Mouse (Mus musculus): Measurements from ENCODE around the gene Fosb. TPM values are rescaled to one million over a fixed set of nuclear protein-coding genes. Genes with fewer than 3 reads are reported as not detected.
A peak's percentile ranks its signal among the peaks of the same experiment; 100 is the strongest.

Gene Fosb
- polyA plus RNA-seq, 1 experiment from 2014 or later, result not detected

DNA sequence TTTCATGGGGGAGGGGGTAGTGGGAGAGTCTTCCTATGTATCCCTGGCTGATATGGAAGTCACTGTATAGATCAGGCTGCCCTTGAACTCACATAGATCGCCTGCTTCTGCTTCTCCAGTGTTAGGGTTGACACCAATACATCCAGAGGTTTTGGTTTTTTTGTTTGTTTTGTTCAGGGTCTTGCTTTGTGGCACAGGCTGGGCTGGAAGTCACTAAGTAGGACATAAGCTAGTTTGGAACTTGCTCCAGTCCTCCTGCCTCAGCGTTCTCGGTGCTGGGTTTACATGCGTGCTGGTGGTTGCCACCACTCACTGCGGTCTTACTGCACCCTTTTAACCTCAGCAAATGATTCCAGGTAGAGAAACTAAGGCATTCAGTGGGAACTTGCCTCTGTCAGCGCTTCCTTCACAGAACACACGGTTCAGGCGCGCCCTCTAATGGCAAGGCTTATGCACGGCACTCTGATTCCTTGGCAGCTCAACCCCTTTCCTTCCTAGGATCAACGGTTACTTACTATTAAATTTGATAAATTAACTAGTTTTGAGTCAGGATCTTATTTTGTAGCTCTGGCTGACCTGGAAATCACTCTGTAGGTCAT, 33.5 kb upstream of the Fosb start:
- 2% methylated on average over 11 of the region's 11 CpGs for WGBS
- Histone ChIP-seq H3K4me1 (peaks cover 36% of the 10 kb centered on the region), H3K4me3 (no peak overlapping the region), H3K9me3 (replicated peaks) (no peaks in the 10 kb centered on the region), H3K9ac (no peak overlapping the region), H3K4me2 (replicated peaks) (peak overlapping the region; percentile 75; the same call in 1 of the 2 replicates), H3K27me3 (peaks cover 25% of the 10 kb centered on the region), H3K27ac (no peak overlapping the region), H3K36me3 (peaks cover 5% of the 10 kb centered on the region)
- ATAC-seq (ENCODE audit: low FRiP score), result no peak

- peak overlapping the region; percentile 37 for H3K4me3 ChIP-seq
- peaks cover 32% of the 10 kb centered on the region for H3K27me3 ChIP-seq
- H3K9ac ChIP-seq, result peak overlapping the region; percentile 32
- H3K4me2 ChIP-seq (replicated peaks), result peak overlapping the region; percentile 75
- peaks cover 36% of the 10 kb centered on the region for H3K4me1 ChIP-seq
- H3K9me3 ChIP-seq (replicated peaks), result no peaks in the 10 kb centered on the region
- no peak for ATAC-seq (ENCODE audit: low FRiP score)
- no peaks in the 10 kb centered on the region for H3K36me3 ChIP-seq
- under 1% methylated on average over 27 of the region's 27 CpGs for WGBS
- no peak overlapping the region for H3K27ac ChIP-seq
These were observed 32.7 kb upstream of the Fosb start for GRCm38 (mm10) chr7:19342481-19343027.

DNA sequence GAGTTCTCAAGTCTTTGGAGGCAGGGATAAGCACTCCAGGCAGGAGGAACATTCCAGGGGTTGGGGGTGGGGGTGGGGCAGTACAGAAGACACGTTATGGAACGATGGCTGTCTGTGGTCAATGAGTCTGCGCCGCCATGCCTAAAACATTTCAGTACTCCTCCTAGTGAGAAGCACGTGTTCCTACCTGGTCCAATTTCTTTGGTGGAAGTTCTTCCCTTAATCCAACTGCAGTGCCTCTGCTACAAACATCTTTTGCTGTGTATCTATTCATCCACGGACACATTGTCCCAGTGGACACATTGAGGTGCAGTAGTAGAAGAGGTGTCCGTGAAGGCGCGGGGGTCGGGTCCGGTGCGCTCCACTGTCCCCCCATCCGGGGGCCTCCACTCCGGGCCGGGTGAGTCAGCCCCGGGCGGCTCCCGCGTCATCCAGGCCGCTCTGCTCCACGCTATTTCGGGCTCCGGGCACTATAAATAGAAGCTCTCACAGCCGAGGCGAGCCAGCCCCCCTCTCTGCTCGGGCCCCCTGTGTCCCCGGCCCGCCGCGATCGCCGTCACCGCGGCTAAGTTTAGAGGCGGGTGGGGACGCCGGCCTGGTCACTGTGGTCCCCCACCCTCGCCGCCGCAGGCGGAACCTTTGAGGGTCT, 32.0 kb upstream of the Fosb start:
- peak overlapping the region; percentile 32 for H3K9ac ChIP-seq
- H3K4me2 ChIP-seq (replicated peaks), result peak overlapping the region; percentile 75
- peaks cover 35% of the 10 kb centered on the region for H3K27me3 ChIP-seq
- H3K27ac ChIP-seq, result no peak overlapping the region
- WGBS, result under 1% methylated on average over 41 of the region's 41 CpGs
- ATAC-seq (ENCODE audit: low FRiP score), result no peak
- H3K4me3 ChIP-seq, result peak overlapping the region; percentile 37
- H3K4me1 ChIP-seq, result peaks cover 36% of the 10 kb centered on the region
- no peaks in the 10 kb centered on the region for H3K36me3 ChIP-seq
- H3K9me3 ChIP-seq (replicated peaks), result no peaks in the 10 kb centered on the region

DNA sequence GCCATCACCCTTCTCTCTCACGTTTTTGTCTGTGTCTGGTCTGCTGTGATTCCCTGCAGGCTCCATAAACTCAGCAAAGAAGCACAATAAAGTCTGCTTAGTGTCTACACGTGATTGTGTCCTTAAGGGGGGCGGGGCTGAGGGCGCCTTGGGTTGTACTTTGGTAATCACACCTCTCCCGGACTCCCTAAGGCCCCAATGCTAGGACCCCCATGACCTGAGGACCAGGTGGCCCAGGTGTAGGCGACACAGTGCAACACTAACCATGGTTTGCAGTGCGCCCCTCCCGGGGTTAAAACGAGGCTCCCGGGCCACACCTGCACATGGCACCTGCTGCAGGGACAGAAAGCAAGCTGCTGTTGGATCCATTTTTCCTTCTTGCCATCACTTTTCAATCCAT, 31.4 kb upstream of the Fosb start:
- Histone ChIP-seq H3K36me3 (no peaks in the 10 kb centered on the region), H3K27me3 (peaks cover 35% of the 10 kb centered on the region), H3K4me3 (no peak overlapping the region; the same call in 1 of the 2 replicates), H3K27ac (no peak overlapping the region), H3K4me2 (replicated peaks) (peak overlapping the region; percentile 75), H3K9ac (no peak overlapping the region), H3K4me1 (peaks cover 31% of the 10 kb centered on the region), H3K9me3 (replicated peaks) (no peaks in the 10 kb centered on the region)
- ATAC-seq (ENCODE audit: low FRiP score), result no peak
- 22% methylated on average over 10 of the region's 10 CpGs for WGBS

GRCm38 (mm10) chr7:19338596-19338995, 28.7 kb upstream of the Fosb start:
- Histone ChIP-seq H3K27me3 (peaks cover 38% of the 10 kb centered on the region), H3K36me3 (no peaks in the 10 kb centered on the region), H3K9me3 (replicated peaks) (no peaks in the 10 kb centered on the region), H3K4me1 (peaks cover 23% of the 10 kb centered on the region), H3K9ac (no peak overlapping the region), H3K4me3 (no peak overlapping the region), H3K27ac (no peak overlapping the region), H3K4me2 (replicated peaks) (no peak overlapping the region)
- WGBS, result 81% methylated on average over 7 of the region's 7 CpGs
- ATAC-seq (ENCODE audit: low FRiP score), result no peak

- Histone ChIP-seq H3K4me2 (replicated peaks) (no peak overlapping the region), H3K27me3 (peaks cover 38% of the 10 kb centered on the region), H3K27ac (no peak overlapping the region), H3K36me3 (no peaks in the 10 kb centered on the region), H3K9me3 (replicated peaks) (no peaks in the 10 kb centered on the region), H3K4me3 (no peak overlapping the region), H3K4me1 (peaks cover 22% of the 10 kb centered on the region), H3K9ac (no peak overlapping the region)
- 59% methylated on average over 2 of the region's 2 CpGs for WGBS
- ATAC-seq (ENCODE audit: low FRiP score), result no peak
These were observed 28.2 kb upstream of the Fosb start for GRCm38 (mm10) chr7:19338060-19338459.

DNA sequence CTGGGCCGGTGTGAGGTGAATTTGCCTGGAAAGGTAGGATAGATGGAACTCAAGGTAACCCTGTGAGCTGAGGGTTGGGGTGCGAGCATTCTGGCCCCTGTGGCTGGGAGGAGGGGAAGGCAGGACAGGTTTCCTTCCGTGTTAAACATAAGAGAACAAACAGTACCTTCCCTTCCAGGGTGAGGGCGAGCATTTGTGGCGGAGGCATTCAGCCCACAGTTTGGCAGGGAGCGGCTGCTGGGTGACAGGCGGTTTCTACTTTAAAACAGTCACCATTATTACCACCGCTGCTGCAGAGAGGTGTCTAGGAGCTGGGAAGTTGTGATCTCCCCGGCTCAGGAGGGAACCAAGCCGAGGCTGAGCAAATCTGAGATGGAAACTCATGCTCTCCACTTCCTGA, 27.3 kb upstream of the Fosb start:
- Histone ChIP-seq H3K4me1 (peaks cover 20% of the 10 kb centered on the region), H3K27me3 (peaks cover 34% of the 10 kb centered on the region), H3K27ac (no peak overlapping the region), H3K4me2 (replicated peaks) (no peak overlapping the region), H3K36me3 (no peaks in the 10 kb centered on the region), H3K9me3 (replicated peaks) (no peaks in the 10 kb centered on the region), H3K9ac (no peak overlapping the region), H3K4me3 (no peak overlapping the region)
- 70% methylated on average over 10 of the region's 10 CpGs for WGBS
- no peak for ATAC-seq (ENCODE audit: low FRiP score)

DNA sequence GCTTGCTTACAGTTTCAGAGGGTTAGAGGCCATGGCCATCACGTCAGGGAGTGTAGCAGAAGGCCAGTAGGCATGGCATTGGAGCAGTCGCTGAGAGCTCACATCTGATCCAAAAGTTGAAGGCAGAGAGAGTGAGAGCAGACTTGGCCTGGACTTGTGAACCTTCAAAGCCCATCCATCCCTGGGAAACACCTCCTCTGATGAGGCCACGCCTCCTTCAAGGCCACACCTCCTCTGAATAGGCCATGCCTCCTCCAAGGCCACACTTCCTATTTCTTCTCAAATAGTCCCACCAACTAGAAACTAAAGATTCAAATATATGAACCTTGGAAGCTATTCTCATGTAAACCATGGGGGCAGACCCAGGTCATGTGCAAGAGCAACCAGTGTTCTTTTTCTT, 25.7 kb upstream of the Fosb start:
- Histone ChIP-seq H3K4me3 (no peak overlapping the region), H3K36me3 (no peaks in the 10 kb centered on the region), H3K4me2 (replicated peaks) (no peak overlapping the region), H3K27me3 (peaks cover 19% of the 10 kb centered on the region), H3K9ac (no peak overlapping the region), H3K4me1 (peaks cover 9% of the 10 kb centered on the region), H3K9me3 (replicated peaks) (no peaks in the 10 kb centered on the region), H3K27ac (no peak overlapping the region)
- 43% methylated on average over 3 of the region's 3 CpGs for WGBS
- no peak for ATAC-seq (ENCODE audit: low FRiP score)

DNA sequence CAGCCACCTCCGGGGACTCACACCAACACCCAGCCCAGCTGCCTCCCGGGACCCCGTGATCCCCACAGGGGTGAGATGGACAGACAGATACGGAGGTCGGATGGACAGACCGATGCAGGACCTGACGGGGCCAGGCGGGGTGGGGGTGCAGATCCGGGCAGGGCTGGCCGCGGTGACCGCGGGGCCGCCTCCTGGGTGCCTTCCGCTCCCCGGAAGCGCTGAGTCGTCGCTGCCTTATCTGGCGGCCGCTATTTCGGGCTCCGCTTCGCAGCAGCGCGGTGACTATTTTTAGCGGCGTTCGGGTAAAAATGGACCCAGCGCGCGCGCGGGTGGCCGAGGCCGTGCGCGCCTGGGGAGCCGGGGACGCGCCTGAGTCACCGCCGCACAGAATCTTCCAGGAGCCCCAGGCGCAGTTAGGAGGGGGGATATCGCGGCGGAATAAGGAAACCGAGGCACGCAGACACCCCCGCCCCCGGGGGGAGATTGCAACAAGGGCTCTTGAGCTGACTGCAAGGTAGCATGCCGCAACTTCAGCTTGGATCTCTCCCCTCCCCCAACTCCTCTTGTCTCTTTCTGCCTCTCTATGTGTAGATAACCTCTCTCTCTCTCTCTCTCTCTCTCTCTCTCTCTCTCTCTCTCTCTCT, 23.0 kb upstream of the Fosb start:
- Histone ChIP-seq H3K9ac (peak overlapping the region; percentile 83), H3K27me3 (peaks cover 8% of the 10 kb centered on the region; the same call in 1 of the 2 replicates), H3K4me1 (peaks cover 9% of the 10 kb centered on the region), H3K9me3 (replicated peaks) (no peaks in the 10 kb centered on the region), H3K4me3 (peak overlapping the region; percentile 62), H3K27ac (peak overlapping the region; percentile 80), H3K4me2 (replicated peaks) (peak overlapping the region; percentile 87), H3K36me3 (no peaks in the 10 kb centered on the region)
- ATAC-seq (ENCODE audit: low FRiP score), result peak; percentile 53
- WGBS, result under 1% methylated on average over 51 of the region's 52 CpGs

DNA sequence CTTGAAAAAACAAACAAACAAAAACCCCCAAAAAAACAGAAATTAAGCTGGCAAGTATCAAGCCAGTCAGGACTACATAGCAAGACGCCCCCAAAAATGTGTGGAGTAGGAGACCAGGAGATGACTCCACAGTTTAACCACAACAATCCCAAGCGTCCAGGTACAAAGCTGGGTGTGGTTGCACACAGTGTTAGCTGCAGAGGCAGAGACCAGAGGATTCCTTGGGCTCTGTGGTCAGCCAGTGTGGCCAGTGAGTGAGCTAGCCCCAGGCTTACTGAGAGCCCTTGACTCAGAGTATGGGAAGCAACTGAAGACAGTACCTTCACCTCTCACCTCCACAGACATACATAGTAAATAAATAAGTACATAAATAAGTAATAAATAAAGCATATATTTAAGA, 22.1 kb upstream of the Fosb start:
- Histone ChIP-seq H3K36me3 (no peaks in the 10 kb centered on the region), H3K27ac (no peak overlapping the region), H3K27me3 (peaks cover 3% of the 10 kb centered on the region; the same call in 1 of the 2 replicates), H3K4me2 (replicated peaks) (no peak overlapping the region), H3K9ac (no peak overlapping the region), H3K4me1 (peaks cover 15% of the 10 kb centered on the region), H3K4me3 (no peak overlapping the region), H3K9me3 (replicated peaks) (no peaks in the 10 kb centered on the region)
- 73% methylated on average over 2 of the region's 2 CpGs for WGBS
- no peak for ATAC-seq (ENCODE audit: low FRiP score)

- Histone ChIP-seq H3K27ac (no peak overlapping the region), H3K4me2 (replicated peaks) (no peak overlapping the region), H3K9me3 (replicated peaks) (no peaks in the 10 kb centered on the region), H3K9ac (no peak overlapping the region), H3K4me1 (peaks cover 23% of the 10 kb centered on the region), H3K36me3 (no peaks in the 10 kb centered on the region), H3K4me3 (no peak overlapping the region), H3K27me3 (peaks cover 3% of the 10 kb centered on the region; the same call in 1 of the 2 replicates)
- no peak for ATAC-seq (ENCODE audit: low FRiP score)
These were observed 18.6 kb upstream of the Fosb start for GRCm38 (mm10) chr7:19328425-19328824.

- peaks cover 3% of the 10 kb centered on the region; the same call in 1 of the 2 replicates for H3K27me3 ChIP-seq
- no peaks in the 10 kb centered on the region for H3K36me3 ChIP-seq
- H3K9ac ChIP-seq, result no peak overlapping the region
- no peak overlapping the region for H3K27ac ChIP-seq
- 0 out of 2 replicates have a peak overlapping the region, but pooled peaks have one; percentile 73 for H3K4me2 ChIP-seq (replicated peaks)
- 84% methylated on average over 5 of the region's 5 CpGs for WGBS
- ATAC-seq (ENCODE audit: low FRiP score), result no peak
- peaks cover 23% of the 10 kb centered on the region for H3K4me1 ChIP-seq
- H3K4me3 ChIP-seq, result 0 out of 2 replicates have a peak overlapping the region, but pooled peaks have one; percentile 37
- no peaks in the 10 kb centered on the region for H3K9me3 ChIP-seq (replicated peaks)
These were observed 17.9 kb upstream of the Fosb start for GRCm38 (mm10) chr7:19327782-19328181.
